Mouse (Mus musculus) forebrain, embryonic 16.5 days (tissue): Measurements from ENCODE around the gene Ppp4r3a. TPM values are rescaled to one million over a fixed set of nuclear protein-coding genes. Genes with fewer than 3 reads are reported as not detected.

Experiments used
- microRNA counts: library from miRNA; unstranded; fragments of <30 nt; microRNA quantifications from one replicate; lab custom pipeline; 2016
- microRNA-seq: library from miRNA; unstranded; fragments of <30 nt; microRNA quantifications from one replicate; pipeline ENCODE4, GENCODE M21; 2017
- polyA plus RNA-seq: library from polyadenylated mRNA; unstranded; fragments of >200 nt; fragmentation: Nextera tagmentation; extraction: Ambion mirVana; gene quantifications from 2 replicates; pipeline ENCODE4 v1.2.1, GENCODE M21; 2015

Gene Ppp4r3a
- polyA plus RNA-seq, 1 experiment from 2014 or later: 32.4 TPM

MicroRNA genes within 50 kb of the gene (microRNA counts, 519-probe panel; counts per million panel counts)
- 2,327 counts per million, percentile 53 among the panel's probes with 10 or more counts for microRNA mmu-miR-1190 (lab: Ali Mortazavi, UCI)

Small RNA genes within 50 kb of the gene (microRNA-seq; reads per million reads assigned to microRNA genes)
- not detected for gene Mir1190

Other genes starting within 250 kb of the Ppp4r3a start
- 0.87 and 1.7 TPM in 2 replicates for gene Gpr68, start 175.5 kb downstream of the Ppp4r3a start, polyA plus RNA-seq
- gene Ccdc88c, start 54.6 kb downstream of the Ppp4r3a start, polyA plus RNA-seq: 18.1 and 20.7 TPM in 2 replicates